Mouse (Mus musculus): ENCODE results near the gene Gjb2. TPM values are rescaled to one million over a fixed set of nuclear protein-coding genes. Genes with fewer than 3 reads are reported as not detected.
A peak's percentile ranks its signal among the peaks of the same experiment; 100 is the strongest.

The Gjb2 gene
- total RNA-seq, 4 experiments from 2014 or later, result 9.1 to 14.5 (median 10.3) TPM

DNA sequence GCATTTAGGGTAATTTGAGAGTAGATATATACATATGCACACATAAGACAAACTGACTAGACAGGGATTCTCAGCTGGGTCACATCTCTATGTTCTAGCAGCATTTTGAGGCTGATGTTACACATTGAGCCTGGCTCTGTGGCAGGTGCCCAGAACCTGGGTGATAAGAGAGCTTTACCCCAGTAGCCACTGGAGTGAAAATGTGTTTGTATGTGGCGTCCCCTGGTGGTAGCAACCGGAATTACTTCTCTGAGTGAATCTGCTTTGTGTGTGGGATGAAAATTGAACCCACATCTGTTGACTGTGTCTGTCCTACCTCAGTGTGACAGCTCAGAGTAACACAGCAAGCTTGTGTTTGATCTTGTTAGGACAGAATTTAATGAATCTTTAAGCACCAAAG, 34.6 kb downstream of the Gjb2 start:
- DNase-seq (ENCODE audit: low spot score in 2 of 2), result peak; percentile 15 to 45

DNA sequence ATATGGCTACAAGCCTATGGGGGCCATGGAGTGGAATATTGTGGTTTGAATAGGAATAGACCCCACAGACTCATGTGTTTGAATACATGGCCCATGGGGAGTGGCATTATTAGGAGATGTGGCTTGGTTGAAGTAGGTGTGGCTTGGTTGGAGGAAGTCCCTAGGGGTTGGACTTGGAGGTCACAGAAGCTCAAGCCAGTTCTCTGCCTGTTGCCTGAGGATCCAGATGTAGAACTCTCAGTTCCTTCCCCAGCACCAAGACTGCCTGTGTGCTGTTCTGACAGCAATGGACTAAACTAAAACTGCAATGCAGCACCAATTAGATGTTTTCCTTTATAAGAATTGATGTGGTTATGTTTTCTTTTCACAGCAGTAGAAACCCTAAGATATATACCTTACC, 38.4 kb downstream of the Gjb2 start:
- DNase-seq (ENCODE audit: low spot score in 2 of 2), result no peak

DNA sequence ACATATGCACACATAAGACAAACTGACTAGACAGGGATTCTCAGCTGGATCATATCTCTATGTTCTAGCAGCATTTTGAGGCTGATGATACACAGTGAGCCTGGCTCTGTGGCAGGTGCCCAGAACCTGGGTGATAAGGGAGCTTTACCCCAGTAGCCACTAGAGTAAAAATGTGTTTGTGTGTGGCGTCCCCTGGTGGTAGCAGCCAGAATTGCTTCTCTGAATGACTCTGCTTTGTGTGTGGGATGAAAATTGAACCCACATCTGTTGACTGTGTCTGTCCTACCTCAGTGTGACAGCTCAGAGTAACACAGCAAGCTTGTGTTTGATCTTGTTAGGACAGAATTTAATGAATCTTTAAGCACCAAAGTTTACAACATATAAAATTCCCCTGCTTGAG, 44.5 kb downstream of the Gjb2 start:
- peak; percentile 39 to 75 for DNase-seq (ENCODE audit: low spot score in 2 of 2)

- no peak for DNase-seq (ENCODE audit: low spot score in 2 of 2)
Measured at GRCm38 (mm10) chr14:57057563-57058321, 46.8 kb downstream of the Gjb2 start, which contains the start of gene Gja3. Gene Gja3, minus strand, starts transcription at chr14:57058100.

DNA sequence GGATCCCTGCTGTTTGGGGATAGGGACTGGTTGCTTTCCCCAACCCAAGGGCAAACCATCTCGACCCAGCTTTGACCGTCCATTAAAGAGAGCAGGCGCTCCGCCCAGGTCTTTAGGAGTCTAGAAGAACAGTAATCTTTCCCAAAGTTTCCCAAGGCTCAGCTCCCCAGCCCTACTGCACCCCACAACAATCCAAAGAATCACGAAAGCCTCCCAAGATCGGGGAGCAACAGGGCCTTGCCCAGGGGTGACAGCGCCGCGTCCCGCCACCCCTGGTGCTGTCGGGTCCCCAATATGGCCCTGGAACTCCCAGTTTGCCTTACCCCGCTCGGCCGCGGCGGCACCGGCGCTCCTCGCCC, 47.3 kb downstream of the Gjb2 start:
- no peak for DNase-seq (ENCODE audit: low spot score in 2 of 2)

- no peak for DNase-seq (ENCODE audit: low spot score in 2 of 2)
Measured at GRCm38 (mm10) chr14:57052713-57053112, 51.8 kb downstream of the Gjb2 start.

Other genes starting within 250 kb of the Gjb2 start
- gene Zmym2, start 218.0 kb downstream of the Gjb2 start, total RNA-seq (2022), result 100 to 1,000 TPM in 1 of 4 experiments, 10 to 100 TPM in 3; 92.2 to 100 (median 97.3) TPM
- gene Gja3, start 46.6 kb downstream of the Gjb2 start, total RNA-seq (2022), result under 1 TPM; 0.18 to 0.61 (median 0.33) TPM
- 1 to 10 TPM in 2 of 4 experiments, under 1 TPM in 2; 0.41 to 1.0 (median 0.83) TPM for gene Gm4491, start 11.2 kb upstream of the Gjb2 start, total RNA-seq (2022)
- gene Gjb6, start 28.9 kb upstream of the Gjb2 start, total RNA-seq (2022), result 100 to 1,000 TPM in 3 of 4 experiments, 10 to 100 TPM in 1; 82.3 to 115 (median 104) TPM